Mouse (Mus musculus): ENCODE measurements around the gene March11. TPM values are rescaled to one million over a fixed set of nuclear protein-coding genes. Genes with fewer than 3 reads are reported as not detected.
A peak's percentile ranks its signal among the peaks of the same experiment; 100 is the strongest.

The March11 gene
- total and polyA plus RNA-seq, 3 experiments: not detected

- Histone ChIP-seq H3K4me2 (ENCODE audit: insufficient read depth, low read depth, poor library complexity, severe bottlenecking) (no peak overlapping the region), H3K36me3 (replicated peaks in 1 of 2; ENCODE audit: control insufficient read depth in 1 of 2, insufficient read depth in 1 of 2, low read length in 1 of 2) (no peaks in the 10 kb centered on the region), H3K27me3 (replicated peaks) (no peaks in the 10 kb centered on the region), H3K27ac (ENCODE audit: insufficient read depth, low read depth) (no peak overlapping the region), H3K4me3 (replicated peaks in 1 of 3; ENCODE audit: low read depth in 2 of 3, low read length in 2 of 3, poor library complexity in 1 of 3) (no peak overlapping the region), H3K79me2 (replicated peaks; ENCODE audit: control insufficient read depth, extremely low read depth, insufficient read depth, poor library complexity, severe bottlenecking) (no peaks in the 10 kb centered on the region), H3K9me3 (replicated peaks; ENCODE audit: low read length) (no peaks in the 10 kb centered on the region), H3K9ac (ENCODE audit: insufficient read depth, low read depth) (no peak overlapping the region), H3K4me1 (ENCODE audit: control insufficient read depth in 1 of 2, insufficient read depth in 2 of 2) (peaks cover 0 to 3% of the 10 kb centered on the region in 2 experiments; a peak in 1 of 4 replicates)
- dilution Hi-C loops (cut with MboI; ENCODE audit: extremely low pct_ligation_motif_present, extremely low pct_unique_long_range_greater_than_20kb, low sequenced_read_pairs) (no loop called here), in situ Hi-C loops (cut with MboI; ENCODE audit: low pct_ligation_motif_present, low pct_unique_long_range_greater_than_20kb, low sequenced_read_pairs) (no loop called here)
- no peak for TF ChIP-seq ZMIZ1 (IDR thresholded peaks at IDR 0.05; ENCODE audit: low read depth, low read length)
- no peak for TF ChIP-seq USF1 (IDR thresholded peaks at IDR 0.05; ENCODE audit: low read depth, low read length)
- TF ChIP-seq MAFK (IDR thresholded peaks at IDR 0.05; ENCODE audit: insufficient replicate concordance, low read length): no peak
- no peak for TF ChIP-seq RAD21 (IDR thresholded peaks at IDR 0.05; ENCODE audit: low read depth, low read length)
- no peak for TF ChIP-seq RCOR1 (conservative IDR thresholded peaks at IDR 0.05; ENCODE audit: low read depth, low read length)
- TF ChIP-seq MEF2A (IDR thresholded peaks at IDR 0.05; ENCODE audit: borderline replicate concordance, low read depth, low read length): no peak
- TF ChIP-seq JUN (IDR thresholded peaks at IDR 0.05; ENCODE audit: insufficient read depth, low read depth, low read length): no peak
- TF ChIP-seq ELF1 (IDR thresholded peaks at IDR 0.05; ENCODE audit: low read depth, low read length): no peak
- no peak for TF ChIP-seq IRF4 (IDR thresholded peaks at IDR 0.05; ENCODE audit: low read depth, low read length)
- DNase-seq (ENCODE audit: extremely low read depth): no peak
Observed at GRCm38 (mm10) chr15:26293215-26293614, 15.6 kb upstream of the March11 start.

GRCm38 (mm10) chr15:26298668-26299067, 10.2 kb upstream of the March11 start:
- no peak for TF ChIP-seq EP300 (IDR thresholded peaks at IDR 0.05; ENCODE audit: low read length)
- TF ChIP-seq BHLHE40 (IDR thresholded peaks at IDR 0.05; ENCODE audit: low read depth, low read length): no peak
- H3K4me3 ChIP-seq (replicated peaks in 1 of 3; ENCODE audit: low read depth in 2 of 3, low read length in 2 of 3, poor library complexity in 1 of 3): no peak overlapping the region
- H3K36me3 ChIP-seq (replicated peaks in 1 of 2; ENCODE audit: control insufficient read depth in 1 of 2, insufficient read depth in 1 of 2, low read length in 1 of 2): no peaks in the 10 kb centered on the region
- no peak overlapping the region for H3K9ac ChIP-seq (ENCODE audit: insufficient read depth, low read depth)
- dilution Hi-C loops (cut with MboI; ENCODE audit: extremely low pct_ligation_motif_present, extremely low pct_unique_long_range_greater_than_20kb, low sequenced_read_pairs) (no loop called here), in situ Hi-C loops (cut with MboI; ENCODE audit: low pct_ligation_motif_present, low pct_unique_long_range_greater_than_20kb, low sequenced_read_pairs) (no loop called here)
- no peak overlapping the region for H3K27ac ChIP-seq (ENCODE audit: insufficient read depth, low read depth)
- H3K4me2 ChIP-seq (ENCODE audit: insufficient read depth, low read depth, poor library complexity, severe bottlenecking): no peak overlapping the region
- H3K9me3 ChIP-seq (replicated peaks; ENCODE audit: low read length): no peaks in the 10 kb centered on the region
- no peak for DNase-seq (ENCODE audit: extremely low read depth)
- H3K4me1 ChIP-seq (ENCODE audit: control insufficient read depth in 1 of 2, insufficient read depth in 2 of 2): peaks cover 0 to 3% of the 10 kb centered on the region in 2 experiments; a peak in 1 of 4 replicates
- no peaks in the 10 kb centered on the region for H3K79me2 ChIP-seq (replicated peaks; ENCODE audit: control insufficient read depth, extremely low read depth, insufficient read depth, poor library complexity, severe bottlenecking)
- no peaks in the 10 kb centered on the region for H3K27me3 ChIP-seq (replicated peaks)

DNA sequence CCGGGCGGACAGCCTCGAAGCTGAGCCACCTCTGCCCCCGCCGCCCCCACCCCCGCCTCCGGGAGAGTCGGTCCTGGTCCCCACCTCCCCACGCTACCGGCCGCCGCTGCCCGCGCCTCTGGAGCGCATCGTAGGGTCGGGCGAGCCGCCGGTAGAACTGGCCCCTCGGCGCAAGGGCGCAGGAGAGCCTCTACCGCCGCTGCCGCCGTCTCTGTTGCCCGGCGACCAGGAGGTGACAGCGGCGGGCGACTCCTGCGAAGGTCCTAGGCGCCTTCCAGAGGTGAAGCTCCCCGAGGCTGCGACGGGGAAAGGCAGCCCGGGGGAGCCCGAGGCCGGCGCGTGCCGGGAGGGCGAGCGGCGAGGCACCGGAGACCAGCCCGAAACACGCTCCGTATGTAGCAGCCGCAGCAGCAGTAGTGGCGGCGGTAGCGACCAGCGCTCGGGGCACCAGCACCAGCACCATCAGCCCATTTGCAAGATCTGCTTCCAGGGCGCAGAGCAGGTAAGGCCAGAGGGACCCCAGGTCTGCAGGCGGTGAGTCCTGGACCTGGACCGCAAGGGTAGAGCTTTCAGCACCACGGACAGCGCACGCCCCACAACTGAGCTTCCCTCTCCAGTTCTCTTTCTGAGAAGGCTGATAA, 563 bp downstream of the March11 start:
- no peak overlapping the region for H3K4me2 ChIP-seq (ENCODE audit: insufficient read depth, low read depth, poor library complexity, severe bottlenecking)
- no peaks in the 10 kb centered on the region for H3K4me1 ChIP-seq (ENCODE audit: control insufficient read depth in 1 of 2, insufficient read depth in 2 of 2)
- H3K79me2 ChIP-seq (replicated peaks; ENCODE audit: control insufficient read depth, extremely low read depth, insufficient read depth, poor library complexity, severe bottlenecking): no peaks in the 10 kb centered on the region
- H3K27me3 ChIP-seq (replicated peaks): no peaks in the 10 kb centered on the region
- H3K9ac ChIP-seq (ENCODE audit: insufficient read depth, low read depth): no peak overlapping the region
- H3K4me3 ChIP-seq (replicated peaks in 1 of 3; ENCODE audit: low read depth in 2 of 3, low read length in 2 of 3, poor library complexity in 1 of 3): no peak overlapping the region
- dilution Hi-C loops (cut with MboI; ENCODE audit: extremely low pct_ligation_motif_present, extremely low pct_unique_long_range_greater_than_20kb, low sequenced_read_pairs) (no loop called here), in situ Hi-C loops (cut with MboI; ENCODE audit: low pct_ligation_motif_present, low pct_unique_long_range_greater_than_20kb, low sequenced_read_pairs) (no loop called here)
- H3K36me3 ChIP-seq (replicated peaks in 1 of 2; ENCODE audit: control insufficient read depth in 1 of 2, insufficient read depth in 1 of 2, low read length in 1 of 2): no peaks in the 10 kb centered on the region
- H3K9me3 ChIP-seq (replicated peaks; ENCODE audit: low read length): peaks cover 10% of the 10 kb centered on the region
- H3K27ac ChIP-seq (ENCODE audit: insufficient read depth, low read depth): no peak overlapping the region
- peak; percentile 31 for DNase-seq (ENCODE audit: extremely low read depth)
- no peak for TF ChIP-seq CTCF (conservative IDR thresholded peaks at IDR 0.05 in 1 of 2, IDR thresholded peaks at IDR 0.05 in 1 of 2; ENCODE audit: low read depth in 2 of 2, low read length in 2 of 2)
- TF ChIP-seq POLR2AphosphoS2 (IDR thresholded peaks at IDR 0.05; ENCODE audit: low read depth, low read length): no peak
- TF ChIP-seq ELF1 (IDR thresholded peaks at IDR 0.05; ENCODE audit: low read depth, low read length): no peak
- TF ChIP-seq SMC3 (IDR thresholded peaks at IDR 0.05; ENCODE audit: low read depth, low read length): no peak
- no peak for TF ChIP-seq ZKSCAN1 (IDR thresholded peaks at IDR 0.05; ENCODE audit: borderline replicate concordance, low read depth, low read length)
- no peak for TF ChIP-seq RAD21 (IDR thresholded peaks at IDR 0.05; ENCODE audit: low read depth, low read length)
